Mouse (Mus musculus) kidney, adult 2 months (tissue): ENCODE measurements around the gene Tcf3. TPM values are rescaled to one million over a fixed set of nuclear protein-coding genes. Genes with fewer than 3 reads are reported as not detected.

Experiments used
- DNase-seq: peaks from one replicate; pipeline ENCODE4 v3.0.0; 2021
- H3K27ac ChIP-seq: fragments of 200-500 bp; 2 replicates; pipeline ENCODE4 v1.5.1; 2012; ENCODE audit warnings: low read depth, low read length, control low read depth, inconsistent platforms; ENCODE audit not compliant: insufficient read depth
- H3K27me3 ChIP-seq: fragments of 200-500 bp; replicated peaks from 2 replicates; pipeline ENCODE4 v1.6.1; 2012; ENCODE audit warnings: mild to moderate bottlenecking, moderate library complexity, low read length, inconsistent platforms; ENCODE audit not compliant: control insufficient read depth, insufficient read depth
- H3K36me3 ChIP-seq: fragments of 200-500 bp; 2 replicates; pipeline ENCODE4 v1.6.1; 2012; ENCODE audit warnings: mild to moderate bottlenecking, moderate library complexity, low read length, inconsistent platforms; ENCODE audit not compliant: control insufficient read depth, insufficient read depth
- H3K4me1 ChIP-seq: fragments of 200-500 bp; 2 replicates; pipeline ENCODE4 v1.6.1; 2011; ENCODE audit warnings: low read length; ENCODE audit not compliant: control insufficient read depth, insufficient read depth
- H3K4me3 ChIP-seq: fragments of 200-500 bp; 2 replicates; pipeline ENCODE4 v1.5.1; 2011; ENCODE audit warnings: mild to moderate bottlenecking, low read depth, low read length, control low read depth; ENCODE audit not compliant: insufficient read depth
- CTCF ChIP-seq: fragments of 200-500 bp; conservative IDR thresholded peaks from 2 replicates; pipeline ENCODE4 v1.5.1; 2011; ENCODE audit warnings: low read depth, mild to moderate bottlenecking, control low read depth, low read length, moderate library complexity, mixed read lengths; ENCODE audit not compliant: insufficient read depth, insufficient read length
- POLR2A ChIP-seq: fragments of 200-500 bp; IDR thresholded peaks from one replicate; pipeline ENCODE4 v1.6.1; 2011; ENCODE audit warnings: low read depth, low read length, control low read depth
- WGBS: fragments of 180-500 bp; shearing (Covaris S2); methylation state at CpG from one replicate; pipeline ENCODE4 v1.1.7; 2018; 5-methylcytosine and 5-hydroxymethylcytosine counted together
- polyA plus RNA-seq: library from polyadenylated mRNA; depleted of rRNA; stranded (reverse); fragments of >200 nt; gene quantifications from 2 replicates; pipeline ENCODE4 v1.2.3, GENCODE M21; 2012

Gene Tcf3
- polyA plus RNA-seq, 1 experiment: 33.3 TPM

DNA sequence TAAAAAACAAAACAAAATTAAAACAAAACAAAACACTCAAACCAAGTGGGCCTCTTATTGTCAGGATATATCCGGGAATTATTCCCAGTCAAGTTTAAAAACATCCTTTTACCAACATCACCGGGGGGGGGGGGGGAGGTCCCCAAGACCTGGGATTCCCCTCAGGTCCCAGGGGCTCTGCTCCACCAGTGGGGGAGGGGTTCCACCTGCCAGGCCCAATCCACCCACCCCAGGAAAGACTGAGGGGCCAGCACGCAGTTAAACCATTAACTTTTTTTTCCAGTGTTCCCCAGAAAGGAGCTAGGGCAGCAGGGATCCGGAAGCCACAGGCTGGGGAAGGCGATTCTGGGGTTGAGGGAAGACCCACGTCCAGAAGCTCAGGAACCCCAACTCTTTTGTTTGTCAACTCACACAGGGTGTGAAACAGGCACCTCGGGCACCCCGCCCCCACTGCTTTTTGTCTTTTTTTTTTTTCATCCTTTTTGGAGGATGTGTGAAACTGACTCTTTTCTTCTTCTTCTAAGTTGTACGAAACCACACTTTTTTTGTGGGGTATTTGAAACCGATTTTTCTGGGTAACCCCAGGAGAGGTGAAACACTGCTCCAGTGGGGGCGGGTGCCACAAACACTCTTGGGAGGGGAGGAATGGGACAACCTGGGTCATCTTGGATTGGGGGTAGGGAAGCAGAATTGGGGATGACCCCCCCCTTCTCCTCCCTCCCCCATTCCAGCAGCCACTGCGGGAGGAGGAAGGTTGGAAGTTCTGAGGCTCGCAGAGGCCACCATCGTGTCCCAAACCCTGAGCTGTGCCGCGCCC lies 1.7 kb downstream of the Tcf3 start:
- peak overlapping the region; percentile 91 for H3K4me3 ChIP-seq
- H3K27ac ChIP-seq: no peak overlapping the region
- 0 out of 2 replicates have a peak, but pooled peaks cover 8% of the 10 kb centered on the region for H3K4me1 ChIP-seq
- no peaks in the 10 kb centered on the region for H3K36me3 ChIP-seq
- H3K27me3 ChIP-seq: no peaks in the 10 kb centered on the region
- no peak for TF ChIP-seq POLR2A
- no peak for TF ChIP-seq CTCF
- 20% methylated on average over 16 of the region's 16 CpGs for WGBS
- DNase-seq: peak; percentile 15

DNA sequence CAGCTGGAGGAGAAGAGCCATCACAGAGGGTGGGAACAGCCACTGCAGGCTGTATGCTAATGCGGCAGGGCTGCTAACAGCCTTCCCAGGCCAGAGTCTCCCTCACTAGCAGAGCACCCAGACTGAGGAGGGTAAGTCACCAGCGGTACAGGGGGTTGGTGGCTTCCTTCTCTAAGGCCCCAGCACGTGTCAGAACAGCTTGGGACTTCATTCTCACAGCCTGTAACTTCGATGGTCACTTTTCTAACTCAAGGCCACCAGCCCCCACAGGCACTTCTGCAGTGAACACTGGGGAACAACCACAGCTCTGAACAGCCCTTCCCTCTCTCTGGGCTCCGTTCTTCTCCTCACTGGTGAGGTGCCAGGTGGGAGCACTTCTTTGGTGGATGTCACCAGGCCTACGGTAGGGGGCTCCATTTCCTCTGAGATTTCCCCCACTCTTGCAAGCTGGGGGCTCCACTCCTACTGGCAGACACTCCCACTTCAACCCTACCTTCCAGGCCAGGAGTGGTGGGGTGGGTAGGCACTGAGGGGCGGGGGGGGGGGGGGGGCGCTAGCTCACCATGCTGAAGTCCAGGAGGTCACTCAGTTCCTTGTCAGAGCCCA lies 3.0 kb downstream of the Tcf3 start:
- H3K27ac ChIP-seq: no peak overlapping the region
- H3K36me3 ChIP-seq: no peaks in the 10 kb centered on the region
- H3K27me3 ChIP-seq: no peaks in the 10 kb centered on the region
- 53% methylated on average over 7 of the region's 8 CpGs for WGBS
- H3K4me1 ChIP-seq: 0 out of 2 replicates have a peak, but pooled peaks cover 8% of the 10 kb centered on the region
- no peak for DNase-seq
- no peak for TF ChIP-seq POLR2A
- no peak for TF ChIP-seq CTCF
- H3K4me3 ChIP-seq: no peak overlapping the region

DNA sequence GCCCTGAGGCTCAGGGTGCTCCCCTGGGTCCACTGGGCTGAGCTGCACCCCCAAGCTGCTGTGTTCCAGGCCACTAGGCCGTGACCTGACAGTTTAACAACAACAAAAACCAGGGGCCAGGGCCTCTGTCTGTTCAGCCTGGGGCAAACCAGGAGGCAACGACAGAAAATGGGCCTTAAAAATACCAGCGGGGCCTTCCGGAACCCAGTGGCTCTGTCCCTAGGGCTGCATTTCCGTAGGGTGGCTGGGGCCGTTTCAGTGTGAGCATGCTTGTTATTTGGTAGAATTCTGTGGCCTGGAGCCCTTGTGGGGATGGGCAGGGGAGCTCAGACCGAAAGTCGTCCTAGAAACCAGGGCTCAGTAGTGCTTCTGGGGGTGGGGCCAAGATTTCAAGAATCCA lies 3.6 kb downstream of the Tcf3 start:
- 65% methylated on average over 8 of the region's 8 CpGs for WGBS
- TF ChIP-seq CTCF (no peak), POLR2A (no peak)
- no peak overlapping the region for H3K27ac ChIP-seq
- no peaks in the 10 kb centered on the region for H3K27me3 ChIP-seq
- 0 out of 2 replicates have a peak, but pooled peaks cover 8% of the 10 kb centered on the region for H3K4me1 ChIP-seq
- no peak overlapping the region for H3K4me3 ChIP-seq
- DNase-seq: no peak
- H3K36me3 ChIP-seq: no peaks in the 10 kb centered on the region

DNA sequence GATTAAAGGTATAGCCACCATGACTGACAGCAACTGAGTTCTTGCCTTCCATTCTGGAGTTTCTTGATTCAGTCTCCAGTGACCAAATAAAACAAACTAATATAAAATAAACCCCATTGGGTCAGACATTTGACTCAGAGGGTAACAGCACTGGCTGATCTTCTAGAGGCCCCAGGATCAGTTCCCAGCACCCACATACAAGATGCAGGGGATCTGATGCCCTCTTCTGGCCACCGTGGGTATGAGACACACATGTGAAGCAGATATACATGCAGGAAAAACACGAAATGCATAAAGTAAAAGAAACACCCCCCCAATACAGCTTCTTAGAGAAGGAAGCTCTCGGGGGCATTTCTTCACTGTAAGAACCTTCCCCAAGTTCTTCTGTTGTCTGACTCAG lies 8.4 kb downstream of the Tcf3 start:
- Histone ChIP-seq H3K4me3 (no peak overlapping the region), H3K36me3 (no peaks in the 10 kb centered on the region), H3K27ac (no peak overlapping the region), H3K27me3 (no peaks in the 10 kb centered on the region), H3K4me1 (no peaks in the 10 kb centered on the region)
- WGBS: 93% methylated on average over 3 of the region's 3 CpGs
- TF ChIP-seq POLR2A (no peak), CTCF (no peak)
- DNase-seq: no peak

DNA sequence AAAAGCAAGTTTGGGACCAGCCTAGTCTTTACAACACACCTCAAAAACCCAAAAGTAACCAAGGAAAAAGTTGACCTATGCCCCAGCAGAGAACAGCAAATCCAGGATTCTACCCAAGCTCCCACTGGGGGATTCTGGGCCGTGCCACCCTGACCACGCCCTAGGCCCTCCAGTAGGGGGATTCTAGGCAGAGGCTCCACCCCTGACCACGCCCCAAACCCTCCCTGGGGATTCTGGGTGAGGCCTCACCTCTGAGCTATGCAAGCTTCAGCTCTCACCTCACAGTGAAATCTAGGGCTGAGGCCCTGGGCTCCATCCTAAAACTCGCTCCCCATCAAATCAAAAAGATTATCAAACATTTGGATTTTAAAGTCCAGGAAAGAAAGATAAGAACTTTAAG lies 9.9 kb downstream of the Tcf3 start:
- no peaks in the 10 kb centered on the region for H3K27me3 ChIP-seq
- no peak for DNase-seq
- no peak overlapping the region for H3K27ac ChIP-seq
- 57% methylated on average over 4 of the region's 4 CpGs for whole genome bisulfite sequencing
- no peak for TF ChIP-seq CTCF
- no peak for TF ChIP-seq POLR2A
- no peaks in the 10 kb centered on the region for H3K4me1 ChIP-seq
- no peak overlapping the region for H3K4me3 ChIP-seq
- no peaks in the 10 kb centered on the region for H3K36me3 ChIP-seq

DNA sequence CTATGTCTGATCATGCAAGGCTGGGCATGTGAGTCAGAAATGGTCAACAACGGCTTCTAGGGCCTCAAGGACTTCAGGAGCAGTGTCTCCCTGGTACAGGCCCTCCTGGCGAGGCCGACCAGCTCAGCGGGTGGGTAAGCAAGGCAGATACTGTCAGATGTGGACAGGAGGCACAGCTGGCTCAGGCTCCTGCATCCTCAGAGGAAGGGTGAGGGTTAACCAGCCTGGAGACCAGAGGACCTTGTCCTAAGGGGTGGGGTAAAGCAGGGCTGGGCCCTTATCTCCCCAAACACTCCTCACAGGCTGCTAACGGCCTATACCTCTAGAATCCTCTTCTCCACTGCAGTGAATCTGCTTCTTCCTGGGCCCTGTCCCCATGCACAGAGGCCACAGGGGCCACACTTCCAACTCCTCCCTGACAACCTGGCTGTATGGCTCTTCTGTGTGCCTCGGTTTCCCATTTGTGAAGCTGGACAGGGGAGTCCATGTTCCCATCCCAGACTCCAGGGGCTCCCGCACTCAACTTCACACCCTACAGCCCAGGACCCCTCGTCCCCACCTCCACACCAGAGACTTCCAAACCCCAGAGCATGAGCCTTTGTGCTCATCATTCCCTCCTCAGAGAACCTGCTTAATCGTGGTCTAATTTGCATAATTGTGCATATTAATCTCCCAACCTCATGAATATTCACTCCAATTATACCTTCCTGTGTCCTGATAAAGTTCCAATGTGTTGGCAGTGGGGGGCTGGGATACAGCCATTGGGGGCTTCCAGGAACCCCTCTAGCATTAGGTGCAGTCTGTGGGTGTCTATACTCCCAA lies 11.6 kb downstream of the Tcf3 start:
- H3K4me3 ChIP-seq: no peak overlapping the region
- WGBS: 87% methylated on average over 9 of the region's 9 CpGs
- no peak for TF ChIP-seq POLR2A
- no peak for TF ChIP-seq CTCF
- H3K36me3 ChIP-seq: peaks cover 1% of the 10 kb centered on the region; the same call in 1 of the 2 replicates
- no peak overlapping the region for H3K27ac ChIP-seq
- H3K27me3 ChIP-seq: no peaks in the 10 kb centered on the region
- no peaks in the 10 kb centered on the region for H3K4me1 ChIP-seq
- DNase-seq: no peak
